Comparison of ENCODE assay signal across 11 mouse cellular contexts in the genomic region with DNA sequence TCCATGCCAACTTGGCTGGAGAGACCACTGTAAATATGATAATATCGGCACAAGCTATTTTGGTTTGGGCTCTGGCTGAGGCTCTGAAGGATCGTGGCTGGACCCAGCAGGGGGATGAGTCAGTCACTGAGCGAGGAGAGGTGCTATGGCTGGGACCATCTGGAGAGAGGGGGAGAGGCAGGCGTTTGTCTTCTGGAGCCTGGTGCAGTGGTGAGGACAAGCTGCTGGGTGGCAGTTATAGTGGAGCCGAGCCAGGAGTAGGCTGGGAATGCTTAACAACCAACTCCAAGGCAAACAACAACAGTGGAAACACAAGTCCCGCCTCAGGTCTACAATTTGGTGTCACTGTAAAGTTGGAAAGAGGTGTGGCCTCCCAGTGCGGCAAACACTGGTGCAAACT. TPM values are rescaled to one million over a fixed set of nuclear protein-coding genes. Genes with fewer than 3 reads are reported as not detected.
DNase-seq lines count a peak whose midpoint lies in the region; ATAC-seq and TF ChIP-seq lines count a peak whose summit lies in the region.
"Had no signal": no experiment of that assay in that cellular context is flagged by ENCODE, and none has a peak within 500 bp of the region (broad histone marks: within the 10 kb centered on the region; RNA-seq: fewer than 3 reads in every experiment).

No protein-coding gene starts in this region.

- peak overlapping the region; percentile 70; the same call in 1 of the 2 replicates for H3K27ac ChIP-seq in layer of hippocampus, adult 2 months
- no peak overlapping the region for H3K27ac ChIP-seq in forebrain, embryonic 15.5 days (replicated peaks)
- no peak overlapping the region for H3K27ac ChIP-seq in forebrain, postnatal 0 days (ENCODE audit: low read depth, low read length)
- H3K27ac ChIP-seq: lung, embryonic 15.5 days had no signal

- ATAC-seq in forebrain, embryonic 15.5 days (replicated peaks) = no peak
- ATAC-seq in forebrain, postnatal 0 days = no peak

- WGBS in forebrain, embryonic 15.5 days = 82% methylated on average over 7 of the region's 7 CpGs
- 80% methylated on average over 7 of the region's 7 CpGs for WGBS in forebrain, postnatal 0 days

- no peak for TF ChIP-seq CTCF in layer of hippocampus, adult 2 months (conservative IDR thresholded peaks at IDR 0.05)
- no peak for TF ChIP-seq CTCF in forebrain, postnatal 0 days (IDR thresholded peaks at IDR 0.05; ENCODE audit: low read depth)

- H3K9ac ChIP-seq in forebrain, embryonic 15.5 days (replicated peaks) = no peak overlapping the region
- H3K9ac ChIP-seq in forebrain, postnatal 0 days = no peak overlapping the region
- H3K9ac ChIP-seq: lung, embryonic 15.5 days had no signal

- H3K4me1 ChIP-seq in forebrain, embryonic 15.5 days = no peaks in the 10 kb centered on the region
- no peaks in the 10 kb centered on the region for H3K4me1 ChIP-seq in forebrain, postnatal 0 days (ENCODE audit: insufficient read depth)

- no peaks in the 10 kb centered on the region for H3K36me3 ChIP-seq in forebrain, embryonic 15.5 days
- H3K36me3 ChIP-seq in forebrain, postnatal 0 days (ENCODE audit: insufficient read depth) = peaks cover 9% of the 10 kb centered on the region
- H3K36me3 ChIP-seq: lung, embryonic 15.5 days had no signal

- H3K9me3 ChIP-seq in forebrain, embryonic 15.5 days = no peaks in the 10 kb centered on the region
- no peaks in the 10 kb centered on the region for H3K9me3 ChIP-seq in forebrain, postnatal 0 days (ENCODE audit: low read length)
- H3K9me3 ChIP-seq: lung, embryonic 15.5 days had no signal

- H3K27me3 ChIP-seq in forebrain, embryonic 15.5 days = no peaks in the 10 kb centered on the region
- H3K27me3 ChIP-seq in forebrain, postnatal 0 days (ENCODE audit: insufficient read depth, low read length) = no peaks in the 10 kb centered on the region
- H3K27me3 ChIP-seq: lung, embryonic 15.5 days had no signal

- peak; percentile 89 for DNase-seq in heart, adult 11 months
- no peak for DNase-seq in heart, adult 8-10 months (ENCODE audit: low spot score)
- DNase-seq in cerebellum, adult 11-12 months = peak; percentile 69
- peak; percentile 74 to 86 for DNase-seq in layer of hippocampus, adult 2 months (ENCODE audit: low spot score in 2 of 2)
- peak; percentile 2 for DNase-seq in lung, postnatal 25 days (ENCODE audit: low spot score)
- no peak for DNase-seq in forebrain, postnatal 0 days
- DNase-seq in gastrocnemius, adult 8-10 months (ENCODE audit: low spot score in 2 of 2) = no peak
- DNase-seq: kidney, postnatal 14 days had no signal

- no peak overlapping the region for H3K4me3 ChIP-seq in layer of hippocampus, adult 2 months
- H3K4me3 ChIP-seq in forebrain, embryonic 15.5 days = no peak overlapping the region
- H3K4me3 ChIP-seq in forebrain, postnatal 0 days (ENCODE audit: low read depth, low read length) = no peak overlapping the region
- H3K4me3 ChIP-seq: erythroblast, embryonic 14.5 days; lung, embryonic 15.5 days had no signal

- H3K4me2 ChIP-seq in forebrain, embryonic 15.5 days (replicated peaks) = no peak overlapping the region
- no peak overlapping the region for H3K4me2 ChIP-seq in forebrain, postnatal 0 days (ENCODE audit: low read depth)
- H3K4me2 ChIP-seq: lung, embryonic 15.5 days had no signal

RNA-seq across cellular contexts. Expression of a gene that starts 55.8 kb away (rescaled TPM):
- total RNA-seq in heart, adult 8-10 months (2022) = under 1 TPM in 3 of 4 experiments, not detected in 1; 0.08 to 0.22 (median 0.09) TPM
- 10 to 100 TPM; 94.4 to 97.3 TPM for total RNA-seq in layer of hippocampus, adult 2 months (2021)
- 3.1 and 3.6 TPM in 2 replicates for polyA plus RNA-seq in forebrain, embryonic 15.5 days (2015; fragmentation: Nextera tagmentation; extraction: Ambion mirVana)
- 12.7 and 20.3 TPM in 2 replicates for total RNA-seq in forebrain, postnatal 0 days (2014; rRNA removed)
- polyA plus RNA-seq in forebrain, postnatal 0 days (2015; fragmentation: Nextera tagmentation; extraction: Ambion mirVana) = 3.2 and 5.7 TPM in 2 replicates
- under 1 TPM in 3 of 4 experiments, not detected in 1; 0.02 to 0.05 (median 0.05) TPM for total RNA-seq in gastrocnemius, adult 8-10 months (2022)
- polyA plus RNA-seq: erythroblast, embryonic 14.5 days had no signal

Comparison
In these comparisons a context has a peak if more than half of its experiments do, and no peak if none do; other contexts are left out.
1. DNase-seq: peak in heart, adult 11 months (single experiment), cerebellum, adult 11-12 months (single experiment), layer of hippocampus, adult 2 months (2 of 2) and lung, postnatal 25 days (single experiment); none in heart, adult 8-10 months (single experiment), forebrain, postnatal 0 days (single experiment) and gastrocnemius, adult 8-10 months (0 of 2).
2. RNA of a gene that starts 55.8 kb away (total RNA-seq): 94.4 to 97.3 TPM in layer of hippocampus, adult 2 months and 12.7 to 20.3 TPM in forebrain, postnatal 0 days; 0.08 to 0.22 TPM in heart, adult 8-10 months and 0.02 to 0.05 TPM in gastrocnemius, adult 8-10 months; every median in the first group is over 10 times any median in the second.